In genomic region chr16:20651076-20651946, GRCm38 (mm10) we compare ENCODE assay signal across 8 mouse cellular contexts. TPM values are rescaled to one million over a fixed set of nuclear protein-coding genes. Genes with fewer than 3 reads are reported as not detected.
DNase-seq lines count a peak whose midpoint lies in the region; ATAC-seq and TF ChIP-seq lines count a peak whose summit lies in the region.

TSS of gene Psmd2 (plus strand) at chr16:20651652.

- TF ChIP-seq EP300 in liver, postnatal 0 days (IDR thresholded peaks at IDR 0.05; ENCODE audit: low read depth): 0 out of 2 replicates have a peak, but pooled peaks have one; percentile 18

- peaks cover 39% of the 10 kb centered on the region for H3K36me3 ChIP-seq in E14TG2a.4 (ENCODE audit: insufficient read depth, low read length)
- H3K36me3 ChIP-seq in forebrain, embryonic 13.5 days (ENCODE audit: poor library complexity, severe bottlenecking): peaks cover 20% of the 10 kb centered on the region
- peaks cover 17% of the 10 kb centered on the region for H3K36me3 ChIP-seq in liver, postnatal 0 days (replicated peaks; ENCODE audit: insufficient read depth, low read length)
- H3K36me3 ChIP-seq in neural tube, embryonic 14.5 days (ENCODE audit: control insufficient read depth, insufficient read depth, low read length): peaks cover 16% of the 10 kb centered on the region

- DNase-seq in c-Kit-positive CD71-positive TER-119-positive erythroid progenitor cells, embryonic 14.5 days (ENCODE audit: low spot score): peak; percentile 91
- peak; percentile 98 to 99 for DNase-seq in heart, postnatal 10 days
- DNase-seq in large intestine, adult 2 months (ENCODE audit: low read depth, low spot score): no peak
- peak; percentile 98 for DNase-seq in liver, postnatal 0 days
- peak; percentile 99 for DNase-seq in testis, postnatal 10 days (ENCODE audit: low spot score)

- H3K4me1 ChIP-seq in E14TG2a.4 (replicated peaks; ENCODE audit: low read depth, low read length): peaks cover 23% of the 10 kb centered on the region
- peaks cover 19% of the 10 kb centered on the region for H3K4me1 ChIP-seq in forebrain, embryonic 13.5 days
- H3K4me1 ChIP-seq in liver, postnatal 0 days (ENCODE audit: insufficient read depth): peaks cover 16% of the 10 kb centered on the region
- peaks cover 14% of the 10 kb centered on the region for H3K4me1 ChIP-seq in neural tube, embryonic 14.5 days (ENCODE audit: control insufficient read depth, insufficient read depth, low read length)

- no peaks in the 10 kb centered on the region for H3K9me3 ChIP-seq in E14TG2a.4 (ENCODE audit: low read length)
- H3K9me3 ChIP-seq in forebrain, embryonic 13.5 days (replicated peaks): no peaks in the 10 kb centered on the region
- H3K9me3 ChIP-seq in liver, postnatal 0 days (ENCODE audit: low read length): no peaks in the 10 kb centered on the region
- H3K9me3 ChIP-seq in neural tube, embryonic 14.5 days (ENCODE audit: control insufficient read depth, low read length): no peaks in the 10 kb centered on the region

- H3K4me3 ChIP-seq in E14TG2a.4 (replicated peaks; ENCODE audit: low read length): peak within 1 kb of the TSS; percentile 97
- peak within 1 kb of the TSS; percentile 84 for H3K4me3 ChIP-seq in forebrain, embryonic 13.5 days
- H3K4me3 ChIP-seq in liver, postnatal 0 days (ENCODE audit: low read depth, low read length): peak within 1 kb of the TSS; percentile 97
- H3K4me3 ChIP-seq in neural tube, embryonic 14.5 days (ENCODE audit: low read depth, low read length): peak within 1 kb of the TSS; percentile 87

- no peaks in the 10 kb centered on the region for H3K27me3 ChIP-seq in E14TG2a.4 (ENCODE audit: insufficient read depth, low read length)
- H3K27me3 ChIP-seq in forebrain, embryonic 13.5 days: no peaks in the 10 kb centered on the region
- no peaks in the 10 kb centered on the region for H3K27me3 ChIP-seq in liver, postnatal 0 days (ENCODE audit: insufficient read depth, low read length)
- no peaks in the 10 kb centered on the region for H3K27me3 ChIP-seq in neural tube, embryonic 14.5 days (ENCODE audit: control insufficient read depth, insufficient read depth, low read length)

- TF ChIP-seq CTCF in E14TG2a.4 (conservative IDR thresholded peaks at IDR 0.05; ENCODE audit: low read length): no peak
- no peak; the same call in 1 of the 2 replicates for TF ChIP-seq CTCF in liver, postnatal 0 days (IDR thresholded peaks at IDR 0.05; ENCODE audit: low read depth)

- peak; percentile 98 for ATAC-seq in forebrain, embryonic 13.5 days
- peak; percentile 97 for ATAC-seq in liver, postnatal 0 days
- ATAC-seq in neural tube, embryonic 14.5 days (ENCODE audit: low read depth): peak; percentile 98

- peak within 1 kb of the TSS; percentile 75 for H3K27ac ChIP-seq in forebrain, embryonic 13.5 days
- peak within 1 kb of the TSS; percentile 73 for H3K27ac ChIP-seq in liver, postnatal 0 days (ENCODE audit: low read depth)
- peak within 1 kb of the TSS; percentile 79 for H3K27ac ChIP-seq in neural tube, embryonic 14.5 days (ENCODE audit: low read depth, low read length)

- H3K9ac ChIP-seq in forebrain, embryonic 13.5 days: peak within 1 kb of the TSS; percentile 91
- peak within 1 kb of the TSS; percentile 95 for H3K9ac ChIP-seq in liver, postnatal 0 days (replicated peaks)
- peak within 1 kb of the TSS; percentile 86 for H3K9ac ChIP-seq in neural tube, embryonic 14.5 days (replicated peaks; ENCODE audit: low read depth, low read length)

- 2% methylated on average over 46 of the region's 46 CpGs for WGBS in forebrain, embryonic 13.5 days
- under 1% methylated on average over 46 of the region's 46 CpGs for WGBS in large intestine, adult 2 months
- 2% methylated on average over 46 of the region's 46 CpGs for WGBS in liver, postnatal 0 days (ENCODE audit: insufficient replicate concordance)
- 2% methylated on average over 45 of the region's 46 CpGs for WGBS in neural tube, embryonic 14.5 days

- intact Hi-C loops in heart, postnatal 10 days (cut with DNase I): loop anchor here (5.0 to 10.0 kb wide), 2 partner anchors 39 to 437 kb away; partner anchors contain the start of genes Alg3, Eef1akmt4 and Gm49333

- H3K4me2 ChIP-seq in forebrain, embryonic 13.5 days: peak within 1 kb of the TSS; percentile 97
- H3K4me2 ChIP-seq in liver, postnatal 0 days (ENCODE audit: low read depth, low read length): peak within 1 kb of the TSS; percentile 89
- peak within 1 kb of the TSS; percentile 93 for H3K4me2 ChIP-seq in neural tube, embryonic 14.5 days (ENCODE audit: low read depth, low read length)

RNA-seq across cellular contexts. Expression of gene Psmd2, which starts in this region (rescaled TPM):
- 388 and 416 TPM in 2 replicates for polyA plus RNA-seq in forebrain, embryonic 13.5 days (2015; fragmentation: Nextera tagmentation; extraction: Ambion mirVana)
- 100 to 1,000 TPM; 195 TPM for total RNA-seq in heart, postnatal 10 days (2021)
- polyA plus RNA-seq in large intestine, adult 2 months (2012; rRNA removed): 96.4 and 100 TPM in 2 replicates
- 97.0 and 110 TPM in 2 replicates for polyA plus RNA-seq in liver, postnatal 0 days (2015; fragmentation: Nextera tagmentation; extraction: Ambion mirVana)
- 314 and 366 TPM in 2 replicates for polyA plus RNA-seq in neural tube, embryonic 14.5 days (2014; fragmentation: Nextera tagmentation; extraction: Ambion mirVana)
